8 mouse cellular contexts compared by ENCODE assay signal in genomic region chr2:106855623-106856350, GRCm38 (mm10).
DNase-seq lines count a peak whose midpoint lies in the region; ATAC-seq and TF ChIP-seq lines count a peak whose summit lies in the region.

No protein-coding gene starts in this region.

- H3K4me2 ChIP-seq in hindbrain, embryonic 12.5 days (replicated peaks) = no peak overlapping the region
- no peak overlapping the region for H3K4me2 ChIP-seq in liver, embryonic 11.5 days

- H3K27ac ChIP-seq in gastrocnemius, adult 2 months = peak overlapping the region; percentile 51
- H3K27ac ChIP-seq in hindbrain, embryonic 12.5 days = peak overlapping the region; percentile 46; the same call in 1 of the 2 replicates
- H3K27ac ChIP-seq in liver, embryonic 11.5 days (ENCODE audit: low read depth, low read length) = no peak overlapping the region

- no peaks in the 10 kb centered on the region for H3K9me3 ChIP-seq in hindbrain, embryonic 12.5 days (replicated peaks)
- H3K9me3 ChIP-seq in liver, embryonic 11.5 days (ENCODE audit: control insufficient read depth, low read length) = no peaks in the 10 kb centered on the region

- 0 out of 2 replicates have a peak overlapping the region, but pooled peaks have one; percentile 10 for H3K9ac ChIP-seq in hindbrain, embryonic 12.5 days
- H3K9ac ChIP-seq in liver, embryonic 11.5 days (ENCODE audit: low read depth, low read length) = no peak overlapping the region

- peak; percentile 36 for TF ChIP-seq CTCF in gastrocnemius, adult 2 months (IDR thresholded peaks at IDR 0.05)

- no peaks in the 10 kb centered on the region for H3K36me3 ChIP-seq in hindbrain, embryonic 12.5 days
- H3K36me3 ChIP-seq in liver, embryonic 11.5 days (ENCODE audit: control insufficient read depth, insufficient read depth, low read length) = no peaks in the 10 kb centered on the region

- ATAC-seq in hindbrain, embryonic 12.5 days (ENCODE audit: low FRiP score) = 0 out of 2 replicates have a peak, but pooled peaks have one; percentile 9
- ATAC-seq in liver, embryonic 11.5 days (replicated peaks; ENCODE audit: low FRiP score) = peak; percentile 48; the same call in 1 of the 2 replicates
- ATAC-seq in activated CD4-positive, CD25-positive, alpha-beta regulatory T cell, adult 4 months = no peak
- no peak for ATAC-seq in megakaryocyte, adult 5-6 weeks (ENCODE audit: poor library complexity, severe bottlenecking)

- intact Hi-C loops in gastrocnemius, adult 2 months (cut with DNase I) = loop anchor here (5.0 to 10.0 kb wide), 2 partner anchors 203 to 421 kb away; no protein-coding TSS in a partner anchor

- peaks cover 48% of the 10 kb centered on the region for H3K4me1 ChIP-seq in hindbrain, embryonic 12.5 days
- peaks cover 6% of the 10 kb centered on the region; the same call in 1 of the 2 replicates for H3K4me1 ChIP-seq in liver, embryonic 11.5 days (replicated peaks; ENCODE audit: control insufficient read depth, insufficient read depth, low read length)

- H3K27me3 ChIP-seq in hindbrain, embryonic 12.5 days = 0 out of 2 replicates have a peak, but pooled peaks cover 6% of the 10 kb centered on the region
- H3K27me3 ChIP-seq in liver, embryonic 11.5 days (replicated peaks; ENCODE audit: control insufficient read depth, insufficient read depth, low read length) = 0 out of 2 replicates have a peak, but pooled peaks cover 3% of the 10 kb centered on the region

- peak; percentile 29 for DNase-seq in gastrocnemius, adult 2 months
- DNase-seq in gastrocnemius, adult 18-20 months (ENCODE audit: low spot score) = no peak
- peak; percentile 77 for DNase-seq in embryo, embryonic 10.5 days (ENCODE audit: low spot score)
- DNase-seq in liver, embryonic 11.5 days (ENCODE audit: low spot score) = no peak
- DNase-seq in left cerebral cortex, adult 9 months (ENCODE audit: low spot score in 2 of 2) = no peak

- 29% methylated on average over 12 of the region's 12 CpGs for WGBS in hindbrain, embryonic 12.5 days
- 54% methylated on average over 12 of the region's 12 CpGs for WGBS in liver, embryonic 11.5 days

- peak overlapping the region; percentile 9; the same call in 1 of the 2 replicates for H3K4me3 ChIP-seq in gastrocnemius, adult 2 months
- H3K4me3 ChIP-seq in hindbrain, embryonic 12.5 days = no peak overlapping the region
- H3K4me3 ChIP-seq in liver, embryonic 11.5 days (ENCODE audit: low read depth, low read length) = no peak overlapping the region

Comparison
In these comparisons a context has a peak if more than half of its experiments do, and no peak if none do; other contexts are left out.
1. DNase-seq: peak in gastrocnemius, adult 2 months (single experiment) and embryo, embryonic 10.5 days (single experiment); none in gastrocnemius, adult 18-20 months (single experiment), liver, embryonic 11.5 days (single experiment) and left cerebral cortex, adult 9 months (0 of 2).
2. ATAC-seq: peak in hindbrain, embryonic 12.5 days (single experiment) and liver, embryonic 11.5 days (single experiment); none in activated CD4-positive, CD25-positive, alpha-beta regulatory T cell, adult 4 months (single experiment) and megakaryocyte, adult 5-6 weeks (single experiment).